In the genomic region with DNA sequence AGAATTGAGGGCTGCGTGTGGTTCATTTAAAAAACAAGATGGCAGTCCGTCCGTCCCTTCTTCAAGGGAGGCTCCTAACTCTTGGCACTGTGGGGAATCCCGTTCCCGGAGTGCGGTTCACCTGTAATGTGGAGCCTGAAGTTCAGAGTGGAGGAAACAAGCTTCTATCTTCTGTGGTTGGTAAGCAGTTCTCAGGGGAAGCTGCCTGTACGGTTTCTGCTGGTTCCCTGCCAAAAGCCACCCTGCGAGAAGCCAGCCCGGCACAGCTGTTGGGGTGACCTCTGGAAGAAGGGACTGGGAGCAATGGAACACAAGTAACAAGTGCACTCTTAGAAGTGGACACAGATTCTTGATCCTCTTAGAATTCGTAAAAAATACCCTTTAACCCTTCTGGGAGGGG, we compare ENCODE assay signal across 15 mouse cellular contexts.
A peak's percentile ranks its signal among the peaks of the same experiment; 100 is the strongest.
DNase-seq lines count a peak whose midpoint lies in the region; ATAC-seq and TF ChIP-seq lines count a peak whose summit lies in the region.
"Had no signal": no experiment of that assay in that cellular context is flagged by ENCODE, and none has a peak within 500 bp of the region (broad histone marks: within the 10 kb centered on the region; RNA-seq: fewer than 3 reads in every experiment).

No protein-coding gene starts in this region.

- intact Hi-C loops in heart, postnatal 10 days (cut with DNase I) = no loop called here
- intact Hi-C loops in heart, postnatal 25 days (cut with DNase I) = no loop called here

- DNase-seq in adrenal gland, adult (ENCODE audit: inconsistent age in 2 of 2, low spot score in 1 of 2) = peak; percentile 7 to 49
- DNase-seq in adrenal gland, adult 18-20 months (ENCODE audit: low spot score in 2 of 2) = no peak
- DNase-seq in heart, postnatal 10 days = peak; percentile 35 to 41
- DNase-seq in heart, postnatal 25 days (ENCODE audit: low spot score) = no peak
- peak; percentile 8 to 27 for DNase-seq in adrenal gland, postnatal 36 days
- DNase-seq in kidney, postnatal 25 days = peak; percentile 76 to 78
- DNase-seq in stomach, postnatal 0 days (ENCODE audit: low spot score) = no peak
- no peak for DNase-seq in yolk sac, embryonic 10.5 days (ENCODE audit: low spot score)
- DNase-seq: cerebellum, adult 2 months; retina, postnatal 1 day; thymus, postnatal 14 days had no signal

- H3K4me1 ChIP-seq in stomach, postnatal 0 days (replicated peaks; ENCODE audit: control insufficient read depth, insufficient read depth) = no peaks in the 10 kb centered on the region
- H3K4me1 ChIP-seq: megakaryocyte, embryonic 14.5 days had no signal

- no peak for TF ChIP-seq EP300 in stomach, postnatal 0 days (optimal IDR thresholded peaks at IDR 0.05)

- no peaks in the 10 kb centered on the region for H3K9me3 ChIP-seq in stomach, postnatal 0 days (ENCODE audit: control insufficient read depth, low read length)
- H3K9me3 ChIP-seq: embryonic facial prominence, embryonic 13.5 days; hindbrain, embryonic 10.5 days; megakaryocyte, embryonic 14.5 days had no signal

- no peaks in the 10 kb centered on the region for H3K27me3 ChIP-seq in stomach, postnatal 0 days (ENCODE audit: control insufficient read depth, insufficient read depth, low read length)
- H3K27me3 ChIP-seq: embryonic facial prominence, embryonic 13.5 days had no signal

- no peak overlapping the region for H3K27ac ChIP-seq in stomach, postnatal 0 days (replicated peaks)
- H3K27ac ChIP-seq: embryonic facial prominence, embryonic 13.5 days; hindbrain, embryonic 10.5 days had no signal

- H3K4me3 ChIP-seq in stomach, postnatal 0 days (ENCODE audit: low read depth, low read length) = no peak overlapping the region
- H3K4me3 ChIP-seq: embryonic facial prominence, embryonic 13.5 days; hindbrain, embryonic 10.5 days; megakaryocyte, embryonic 14.5 days had no signal

- no peaks in the 10 kb centered on the region for H3K36me3 ChIP-seq in stomach, postnatal 0 days (ENCODE audit: control insufficient read depth, insufficient read depth, low read length)
- H3K36me3 ChIP-seq: embryonic facial prominence, embryonic 13.5 days; hindbrain, embryonic 10.5 days had no signal

- H3K9ac ChIP-seq in stomach, postnatal 0 days (ENCODE audit: low read length) = no peak overlapping the region
- H3K9ac ChIP-seq: embryonic facial prominence, embryonic 13.5 days had no signal

- 71% methylated on average over 10 of the region's 10 CpGs for WGBS in stomach, postnatal 0 days

- no peak for ATAC-seq in stomach, postnatal 0 days (ENCODE audit: low FRiP score, low TSS enrichment)
- ATAC-seq: inflammation-experienced regulatory T-cells, adult 6 months had no signal

- TF ChIP-seq CTCF in stomach, postnatal 0 days (IDR thresholded peaks at IDR 0.05; ENCODE audit: low read depth) = no peak

- H3K4me2 ChIP-seq in stomach, postnatal 0 days (replicated peaks; ENCODE audit: low read depth) = no peak overlapping the region
- H3K4me2 ChIP-seq: embryonic facial prominence, embryonic 13.5 days had no signal

Comparison
In these comparisons a context has a peak if more than half of its experiments do, and no peak if none do; other contexts are left out.
1. DNase-seq: peak in adrenal gland, adult (2 of 2), heart, postnatal 10 days (2 of 2), adrenal gland, postnatal 36 days (2 of 2) and kidney, postnatal 25 days (2 of 2); none in adrenal gland, adult 18-20 months (0 of 2), heart, postnatal 25 days (single experiment), stomach, postnatal 0 days (single experiment) and yolk sac, embryonic 10.5 days (single experiment).